Mouse (Mus musculus) liver, postnatal 0 days (tissue): ENCODE results near the gene Zap70. TPM values are rescaled to one million over a fixed set of nuclear protein-coding genes. Genes with fewer than 3 reads are reported as not detected.

Experiments used
- ATAC-seq: fragments of 200-750 bp; cut with Nextera tagmentation; 2 replicates; pipeline ENCODE4 v1.8.0; 2017; ENCODE audit warnings: mild to moderate bottlenecking, moderate library complexity
- DNase-seq: peaks from one replicate; pipeline ENCODE4 v3.0.0-alpha.2; 2016
- H3K27ac ChIP-seq: fragments of 300-500 bp; sonication (generic); 2 replicates; pipeline ENCODE4 v1.5.1; 2014; ENCODE audit warnings: antibody characterized with exemption, moderate library complexity, mild to moderate bottlenecking, low read depth
- H3K27me3 ChIP-seq: fragments of 300-500 bp; sonication (generic); 2 replicates; pipeline ENCODE4 v1.6.1; 2014; ENCODE audit warnings: low read length, control low read depth, mixed read lengths; ENCODE audit not compliant: insufficient read depth
- H3K36me3 ChIP-seq: fragments of 300-500 bp; sonication (generic); replicated peaks from 2 replicates; pipeline ENCODE4 v1.6.1; 2014; ENCODE audit warnings: mild to moderate bottlenecking, control low read depth, low read length, moderate library complexity, mixed read lengths; ENCODE audit not compliant: insufficient read depth
- H3K4me1 ChIP-seq: fragments of 300-500 bp; sonication (generic); 2 replicates; pipeline ENCODE4 v1.6.1; 2014; ENCODE audit warnings: antibody characterized with exemption, mild to moderate bottlenecking, control low read depth; ENCODE audit not compliant: insufficient read depth
- H3K4me2 ChIP-seq: fragments of 300-500 bp; sonication (generic); 2 replicates; pipeline ENCODE4 v1.6.1; 2014; ENCODE audit warnings: low read depth, mild to moderate bottlenecking, low read length, moderate library complexity, mixed read lengths
- H3K4me3 ChIP-seq: fragments of 300-500 bp; sonication (generic); 2 replicates; pipeline ENCODE4 v1.5.1; 2014; ENCODE audit warnings: low read depth, low read length
- H3K9ac ChIP-seq: fragments of 300-500 bp; sonication (generic); replicated peaks from 2 replicates; pipeline ENCODE4 v1.6.1; 2014; ENCODE audit warnings: mild to moderate bottlenecking, moderate library complexity
- H3K9me3 ChIP-seq: fragments of 300-500 bp; sonication (generic); 2 replicates; pipeline ENCODE4 v1.6.1; 2016; ENCODE audit warnings: mild to moderate bottlenecking, control low read depth, low read length, mixed read lengths
- CTCF ChIP-seq: sonication (generic); IDR thresholded peaks from 2 replicates; pipeline ENCODE4 v1.5.1; 2016; ENCODE audit warnings: antibody characterized with exemption, low read depth
- EP300 ChIP-seq: IDR thresholded peaks from 2 replicates; pipeline ENCODE4 v1.6.1; 2016; ENCODE audit warnings: antibody characterized with exemption, low read depth, mild to moderate bottlenecking
- WGBS: fragments of 180-500 bp; shearing (Covaris S2); extraction: QIAGEN DNeasy Blood & Tissue Kit; methylation state at CpG from one replicate; pipeline ENCODE4 v1.1.7; 2014; ENCODE audit not compliant: insufficient replicate concordance; 5-methylcytosine and 5-hydroxymethylcytosine counted together
- polyA plus RNA-seq: library from polyadenylated mRNA; unstranded; fragments of >200 nt; fragmentation: Nextera tagmentation; extraction: Ambion mirVana; gene quantifications from 2 replicates; pipeline ENCODE4 v1.2.1, GENCODE M21; 2015

Gene Zap70
- polyA plus RNA-seq, 1 experiment from 2014 or later, result 0.67 TPM

- H3K27ac ChIP-seq, result no peak overlapping the region
- no peak overlapping the region for H3K4me2 ChIP-seq
- DNase-seq (no peak), ATAC-seq (no peak)
- peaks cover 2% of the 10 kb centered on the region; the same call in 1 of the 2 replicates for H3K27me3 ChIP-seq
- no peak for TF ChIP-seq EP300
- TF ChIP-seq CTCF, result no peak
- WGBS, result 65% methylated on average over 5 of the region's 5 CpGs
- no peaks in the 10 kb centered on the region for H3K9me3 ChIP-seq
- no peak overlapping the region for H3K4me3 ChIP-seq
- no peak overlapping the region for H3K9ac ChIP-seq
- H3K36me3 ChIP-seq, result no peaks in the 10 kb centered on the region
- H3K4me1 ChIP-seq, result no peaks in the 10 kb centered on the region
Observed at GRCm38 (mm10) chr1:36739231-36739630, 22.4 kb upstream of the Zap70 start.

GRCm38 (mm10) chr1:36743046-36743445 is 18.6 kb upstream of the Zap70 start:
- WGBS, result 54% methylated on average over 9 of the region's 9 CpGs

GRCm38 (mm10) chr1:36744268-36744944 is 17.2 kb upstream of the Zap70 start:
- H3K4me3 ChIP-seq, result no peak overlapping the region
- no peaks in the 10 kb centered on the region for H3K4me1 ChIP-seq
- no peak overlapping the region for H3K27ac ChIP-seq
- ATAC-seq (no peak), DNase-seq (peak; percentile 76)
- no peak overlapping the region for H3K9ac ChIP-seq
- no peak overlapping the region for H3K4me2 ChIP-seq
- no peak for TF ChIP-seq EP300
- peak; percentile 85 for TF ChIP-seq CTCF
- H3K27me3 ChIP-seq, result peaks cover 4% of the 10 kb centered on the region; the same call in 1 of the 2 replicates
- 23% methylated on average over 17 of the region's 17 CpGs for WGBS
- H3K36me3 ChIP-seq, result no peaks in the 10 kb centered on the region
- H3K9me3 ChIP-seq, result no peaks in the 10 kb centered on the region

More at GRCm38 (mm10) chr1:36743046-36743445, 18.6 kb upstream of the Zap70 start:
- no peak overlapping the region for H3K27ac ChIP-seq
- no peak overlapping the region for H3K4me2 ChIP-seq
- no peaks in the 10 kb centered on the region for H3K4me1 ChIP-seq
- no peak for TF ChIP-seq EP300
- no peak for TF ChIP-seq CTCF
- ATAC-seq, result no peak
- peaks cover 4% of the 10 kb centered on the region; the same call in 1 of the 2 replicates for H3K27me3 ChIP-seq
- DNase-seq, result no peak
- no peak overlapping the region for H3K9ac ChIP-seq
- no peak overlapping the region for H3K4me3 ChIP-seq
- no peaks in the 10 kb centered on the region for H3K9me3 ChIP-seq
- H3K36me3 ChIP-seq, result no peaks in the 10 kb centered on the region

GRCm38 (mm10) chr1:36745661-36746060 is 15.9 kb upstream of the Zap70 start:
- DNase-seq (no peak), ATAC-seq (no peak)
- Histone ChIP-seq H3K4me2 (no peak overlapping the region), H3K4me3 (no peak overlapping the region), H3K4me1 (no peaks in the 10 kb centered on the region), H3K9ac (no peak overlapping the region), H3K27me3 (peaks cover 4% of the 10 kb centered on the region; the same call in 1 of the 2 replicates), H3K36me3 (no peaks in the 10 kb centered on the region), H3K27ac (no peak overlapping the region), H3K9me3 (no peaks in the 10 kb centered on the region)
- WGBS, result 63% methylated on average over 4 of the region's 4 CpGs
- TF ChIP-seq CTCF (no peak), EP300 (no peak)

GRCm38 (mm10) chr1:36746452-36746851 is 15.1 kb upstream of the Zap70 start:
- DNase-seq (peak; percentile 69), ATAC-seq (no peak)
- Histone ChIP-seq H3K9me3 (no peaks in the 10 kb centered on the region), H3K4me1 (no peaks in the 10 kb centered on the region), H3K9ac (no peak overlapping the region), H3K27ac (no peak overlapping the region), H3K4me2 (no peak overlapping the region), H3K36me3 (no peaks in the 10 kb centered on the region), H3K4me3 (no peak overlapping the region), H3K27me3 (peaks cover 4% of the 10 kb centered on the region; the same call in 1 of the 2 replicates)
- 39% methylated on average over 15 of the region's 15 CpGs for whole genome bisulfite sequencing
- TF ChIP-seq EP300 (no peak), CTCF (peak; percentile 66)

- no peaks in the 10 kb centered on the region for H3K4me1 ChIP-seq
- no peaks in the 10 kb centered on the region for H3K27me3 ChIP-seq
- no peak for TF ChIP-seq EP300
- no peak for TF ChIP-seq CTCF
- H3K36me3 ChIP-seq, result no peaks in the 10 kb centered on the region
- H3K9ac ChIP-seq, result no peak overlapping the region
- WGBS, result 29% methylated on average over 6 of the region's 6 CpGs
- no peak overlapping the region for H3K27ac ChIP-seq
- ATAC-seq (no peak), DNase-seq (no peak)
- H3K4me2 ChIP-seq, result no peak overlapping the region
- H3K4me3 ChIP-seq, result no peak overlapping the region
- H3K9me3 ChIP-seq, result no peaks in the 10 kb centered on the region
Observed at GRCm38 (mm10) chr1:36753932-36754675, 7.5 kb upstream of the Zap70 start.
